Mouse (Mus musculus) embryo, embryonic 11 days (tissue): ENCODE results near the gene Ttl.
A peak's percentile ranks its signal among the peaks of the same experiment; 100 is the strongest.

ENCODE experiments used
- DNase-seq: peaks from one replicate; pipeline ENCODE4 v3.0.0-alpha.2; 2015

The Ttl gene

GRCm38 (mm10) chr2:129065437-129066282 lies at the start of gene Ttl:
Gene Ttl (plus strand): TSS chr2:129065942.
- peak; percentile 90 for DNase-seq

GRCm38 (mm10) chr2:129020106-129020505 lies 45.6 kb upstream of the Ttl start:
- no peak for DNase-seq

GRCm38 (mm10) chr2:129024820-129025219 lies 40.9 kb upstream of the Ttl start:
- DNase-seq, result no peak

- DNase-seq, result no peak
Observed at GRCm38 (mm10) chr2:129035381-129035780, 30.4 kb upstream of the Ttl start.

GRCm38 (mm10) chr2:129038426-129038936 lies 27.3 kb upstream of the Ttl start:
- no peak for DNase-seq

GRCm38 (mm10) chr2:129038937-129039631 lies 26.7 kb upstream of the Ttl start:
- DNase-seq, result peak; percentile 71

- DNase-seq, result peak; percentile 13
Observed at GRCm38 (mm10) chr2:129040567-129040966, 25.2 kb upstream of the Ttl start.

- no peak for DNase-seq
Observed at GRCm38 (mm10) chr2:129046172-129046845, 19.4 kb upstream of the Ttl start.

- no peak for DNase-seq
Observed at GRCm38 (mm10) chr2:129046846-129047196, 18.9 kb upstream of the Ttl start.

GRCm38 (mm10) chr2:129047811-129048210 lies 17.9 kb upstream of the Ttl start, which contains the start of gene Vinac1:
Gene Vinac1 (minus strand): TSS chr2:129048172.
- DNase-seq, result no peak

GRCm38 (mm10) chr2:129052451-129052983 lies 13.2 kb upstream of the Ttl start:
- no peak for DNase-seq

GRCm38 (mm10) chr2:129055741-129056140 lies 10.0 kb upstream of the Ttl start:
- no peak for DNase-seq

- DNase-seq, result peak; percentile 29
Observed at GRCm38 (mm10) chr2:129056597-129056996, 9.1 kb upstream of the Ttl start.

GRCm38 (mm10) chr2:129057256-129057655 lies 8.5 kb upstream of the Ttl start:
- DNase-seq, result no peak

- no peak for DNase-seq
Observed at GRCm38 (mm10) chr2:129057920-129058361, 7.8 kb upstream of the Ttl start.

- DNase-seq, result no peak
Observed at GRCm38 (mm10) chr2:129061456-129062059, 4.2 kb upstream of the Ttl start.

GRCm38 (mm10) chr2:129066326-129066725 lies 584 bp downstream of the Ttl start:
- DNase-seq, result peak; percentile 80

GRCm38 (mm10) chr2:129070296-129070695 lies 4.6 kb downstream of the Ttl start:
- no peak for DNase-seq

GRCm38 (mm10) chr2:129078313-129078712 lies 12.6 kb downstream of the Ttl start:
- peak; percentile 23 for DNase-seq

GRCm38 (mm10) chr2:129079194-129079593 lies 13.5 kb downstream of the Ttl start:
- DNase-seq, result no peak

GRCm38 (mm10) chr2:129081097-129081496 lies 15.4 kb downstream of the Ttl start:
- peak; percentile 17 for DNase-seq

- DNase-seq, result no peak
Observed at GRCm38 (mm10) chr2:129083514-129083913, 17.8 kb downstream of the Ttl start.

GRCm38 (mm10) chr2:129084959-129085358 lies 19.2 kb downstream of the Ttl start:
- DNase-seq, result peak; percentile 59
